Mouse (Mus musculus): ENCODE measurements around the gene Gm11237. TPM values are rescaled to one million over a fixed set of nuclear protein-coding genes. Genes with fewer than 3 reads are reported as not detected.
"Not testable (repeated sequence)": the region's sequence is repeated elsewhere in the genome, so short reads cannot be mapped to it uniquely, and the experiment has no call there.

The Gm11237 gene
- not detected in 3 replicates for total RNA-seq (2017)

- not testable (repeated sequence) for ATAC-seq (replicated peaks; ENCODE audit: insufficient number of reproducible peaks, low FRiP score, low TSS enrichment, poor library complexity, severe bottlenecking)
Observed at GRCm38 (mm10) chr4:73622684-73623083, at the start of gene Gm11237. TSS of gene Gm11237 (plus strand) at chr4:73622984.

GRCm38 (mm10) chr4:73599248-73599647 lies 23.5 kb upstream of the Gm11237 start:
- ATAC-seq (replicated peaks; ENCODE audit: insufficient number of reproducible peaks, low FRiP score, low TSS enrichment, poor library complexity, severe bottlenecking): no peak

DNA sequence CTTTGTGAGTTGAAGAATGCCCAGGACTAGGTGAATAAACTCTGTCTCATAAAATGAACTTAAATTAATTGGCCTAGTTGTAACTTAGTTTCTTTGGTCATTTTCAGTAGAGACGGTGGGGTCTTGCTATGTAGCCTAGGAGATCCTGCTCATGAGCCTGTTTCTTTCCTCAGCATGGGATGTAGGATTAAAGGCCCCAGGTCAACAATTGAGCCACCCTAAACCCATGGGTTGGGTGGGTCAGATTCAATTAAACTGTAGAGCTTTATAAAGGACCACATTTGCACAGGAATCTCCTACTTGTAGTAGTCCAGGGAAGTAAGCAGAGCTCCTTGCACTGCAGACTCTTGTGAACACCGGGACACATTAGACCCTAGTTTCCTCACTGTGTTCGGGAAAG lies 15.2 kb upstream of the Gm11237 start, which contains the start of gene Gm11238:
Gm11238 (plus strand) TSS at position 301 of the 400 bp plus-strand sequence.
- ATAC-seq (replicated peaks; ENCODE audit: insufficient number of reproducible peaks, low FRiP score, low TSS enrichment, poor library complexity, severe bottlenecking): not testable (repeated sequence)

DNA sequence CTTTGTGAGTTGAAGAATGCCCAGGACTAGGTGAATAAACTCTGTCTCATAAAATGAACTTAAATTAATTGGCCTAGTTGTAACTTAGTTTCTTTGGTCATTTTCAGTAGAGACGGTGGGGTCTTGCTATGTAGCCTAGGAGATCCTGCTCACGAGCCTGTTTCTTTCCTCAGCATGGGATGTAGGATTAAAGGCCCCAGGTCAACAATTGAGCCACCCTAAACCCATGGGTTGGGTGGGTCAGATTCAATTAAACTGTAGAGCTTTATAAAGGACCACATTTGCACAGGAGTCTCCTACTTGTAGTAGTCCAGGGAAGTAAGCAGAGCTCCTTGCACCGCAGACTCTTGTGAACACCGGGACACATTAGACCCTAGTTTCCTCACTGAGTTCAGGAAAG lies 15.0 kb downstream of the Gm11237 start, which contains the start of gene Gm11236:
Gm11236 (plus strand) TSS at position 301 of the 400 bp plus-strand sequence.
- ATAC-seq (replicated peaks; ENCODE audit: insufficient number of reproducible peaks, low FRiP score, low TSS enrichment, poor library complexity, severe bottlenecking): not testable (repeated sequence)

GRCm38 (mm10) chr4:73661864-73662263 lies 39.1 kb downstream of the Gm11237 start:
- not testable (repeated sequence) for ATAC-seq (replicated peaks; ENCODE audit: insufficient number of reproducible peaks, low FRiP score, low TSS enrichment, poor library complexity, severe bottlenecking)

- ATAC-seq (replicated peaks; ENCODE audit: insufficient number of reproducible peaks, low FRiP score, low TSS enrichment, poor library complexity, severe bottlenecking): not testable (repeated sequence)
Observed at GRCm38 (mm10) chr4:73668054-73668453, 45.3 kb downstream of the Gm11237 start, which contains the start of gene Gm11239. TSS of gene Gm11239 (plus strand) at chr4:73668354.

Other genes with a start within 250 kb of the Gm11237 start
- gene Gm11487, start 217.9 kb upstream of the Gm11237 start, total RNA-seq (2017): not detected in 3 replicates
- not detected in 3 replicates for gene Gm11238, start 15.1 kb upstream of the Gm11237 start, total RNA-seq (2017)
- gene Gm11236, start 15.1 kb downstream of the Gm11237 start, total RNA-seq (2017): not detected in 3 replicates
- gene Gm11239, start 45.4 kb downstream of the Gm11237 start, total RNA-seq (2017): not detected in 3 replicates
- not detected in 3 replicates for gene Gm428, start 60.5 kb downstream of the Gm11237 start, total RNA-seq (2017)
- gene Rasef, start 168.0 kb downstream of the Gm11237 start, total RNA-seq (2017): not detected in 3 replicates